ENCODE assay signal across 9 mouse cellular contexts in genomic region chr8:112570541-112570940, GRCm38 (mm10). TPM values are rescaled to one million over a fixed set of nuclear protein-coding genes. Genes with fewer than 3 reads are reported as not detected.
DNase-seq lines count a peak whose midpoint lies in the region; ATAC-seq and TF ChIP-seq lines count a peak whose summit lies in the region.
"Had no signal": no experiment of that assay in that cellular context is flagged by ENCODE, and none has a peak within 500 bp of the region (broad histone marks: within the 10 kb centered on the region; RNA-seq: fewer than 3 reads in every experiment).

No protein-coding gene starts in this region.

- no peak overlapping the region for H3K27ac ChIP-seq in stomach, embryonic 14.5 days (ENCODE audit: low read length)
- H3K27ac ChIP-seq in stomach, postnatal 0 days (replicated peaks), result no peak overlapping the region
- H3K27ac ChIP-seq in forebrain, embryonic 14.5 days (ENCODE audit: low read depth, low read length), result peak overlapping the region; percentile 27; the same call in 1 of the 2 replicates
- H3K27ac ChIP-seq in midbrain, embryonic 13.5 days, result peak overlapping the region; percentile 44; the same call in 1 of the 2 replicates
- H3K27ac ChIP-seq: liver, embryonic 13.5 days had no signal

- no peaks in the 10 kb centered on the region for H3K36me3 ChIP-seq in stomach, embryonic 14.5 days (ENCODE audit: control insufficient read depth, insufficient read depth, low read length)
- H3K36me3 ChIP-seq in stomach, postnatal 0 days (ENCODE audit: control insufficient read depth, insufficient read depth, low read length), result no peaks in the 10 kb centered on the region
- no peaks in the 10 kb centered on the region for H3K36me3 ChIP-seq in forebrain, embryonic 14.5 days (ENCODE audit: control insufficient read depth, insufficient read depth, low read length)
- H3K36me3 ChIP-seq in midbrain, embryonic 13.5 days, result no peaks in the 10 kb centered on the region
- H3K36me3 ChIP-seq: liver, embryonic 13.5 days had no signal

- no peak for TF ChIP-seq EP300 in stomach, postnatal 0 days (optimal IDR thresholded peaks at IDR 0.05)

- H3K27me3 ChIP-seq in stomach, embryonic 14.5 days (ENCODE audit: control insufficient read depth, insufficient read depth, low read length), result 0 out of 2 replicates have a peak, but pooled peaks cover 5% of the 10 kb centered on the region
- peaks cover 2% of the 10 kb centered on the region; the same call in 1 of the 2 replicates for H3K27me3 ChIP-seq in stomach, postnatal 0 days (ENCODE audit: control insufficient read depth, insufficient read depth, low read length)
- H3K27me3 ChIP-seq in forebrain, embryonic 14.5 days (replicated peaks; ENCODE audit: control insufficient read depth, insufficient read depth, low read length), result no peaks in the 10 kb centered on the region
- H3K27me3 ChIP-seq in midbrain, embryonic 13.5 days, result no peaks in the 10 kb centered on the region; the same call in 1 of the 2 replicates

- H3K4me3 ChIP-seq in stomach, embryonic 14.5 days (ENCODE audit: low read depth, low read length), result no peak overlapping the region; the same call in 1 of the 2 replicates
- H3K4me3 ChIP-seq in stomach, postnatal 0 days (ENCODE audit: low read depth, low read length), result no peak overlapping the region
- peak overlapping the region; percentile 52 for H3K4me3 ChIP-seq in forebrain, embryonic 14.5 days (ENCODE audit: low read depth, low read length)
- H3K4me3 ChIP-seq in midbrain, embryonic 13.5 days (replicated peaks), result peak overlapping the region; percentile 54
- H3K4me3 ChIP-seq: liver, embryonic 13.5 days had no signal

- no peaks in the 10 kb centered on the region for H3K9me3 ChIP-seq in stomach, embryonic 14.5 days (ENCODE audit: control insufficient read depth, low read depth, low read length)
- no peaks in the 10 kb centered on the region for H3K9me3 ChIP-seq in stomach, postnatal 0 days (ENCODE audit: control insufficient read depth, low read length)
- no peaks in the 10 kb centered on the region for H3K9me3 ChIP-seq in forebrain, embryonic 14.5 days (replicated peaks; ENCODE audit: control insufficient read depth, low read length)
- no peaks in the 10 kb centered on the region for H3K9me3 ChIP-seq in midbrain, embryonic 13.5 days
- H3K9me3 ChIP-seq: liver, embryonic 13.5 days had no signal

- WGBS in stomach, embryonic 14.5 days, result 5% methylated on average over 6 of the region's 6 CpGs
- WGBS in stomach, postnatal 0 days, result 8% methylated on average over 6 of the region's 6 CpGs
- WGBS in forebrain, embryonic 14.5 days, result 4% methylated on average over 6 of the region's 6 CpGs
- 8% methylated on average over 6 of the region's 6 CpGs for WGBS in midbrain, embryonic 13.5 days

- ATAC-seq in stomach, embryonic 14.5 days (ENCODE audit: insufficient number of reproducible peaks, insufficient read depth, low FRiP score, low read depth), result no peak
- no peak for ATAC-seq in stomach, postnatal 0 days (ENCODE audit: low FRiP score, low TSS enrichment)
- ATAC-seq in forebrain, embryonic 14.5 days, result 0 out of 2 replicates have a peak, but pooled peaks have one; percentile 33
- ATAC-seq in midbrain, embryonic 13.5 days, result peak; percentile 53; the same call in 1 of the 2 replicates

- intact Hi-C loops in heart, postnatal 14 days (cut with DNase I), result no loop called here

- H3K4me2 ChIP-seq in stomach, embryonic 14.5 days (replicated peaks; ENCODE audit: low read depth, low read length), result peak overlapping the region; percentile 39; the same call in 1 of the 2 replicates
- no peak overlapping the region for H3K4me2 ChIP-seq in stomach, postnatal 0 days (replicated peaks; ENCODE audit: low read depth)
- peak overlapping the region; percentile 63 for H3K4me2 ChIP-seq in forebrain, embryonic 14.5 days (ENCODE audit: low read length)
- H3K4me2 ChIP-seq in midbrain, embryonic 13.5 days (replicated peaks), result peak overlapping the region; percentile 66
- H3K4me2 ChIP-seq: liver, embryonic 13.5 days had no signal

- no peak overlapping the region for H3K9ac ChIP-seq in stomach, embryonic 14.5 days (replicated peaks; ENCODE audit: low read depth, low read length)
- H3K9ac ChIP-seq in stomach, postnatal 0 days (ENCODE audit: low read length), result no peak overlapping the region
- H3K9ac ChIP-seq in forebrain, embryonic 14.5 days (ENCODE audit: low read length), result peak overlapping the region; percentile 68
- peak overlapping the region; percentile 50 for H3K9ac ChIP-seq in midbrain, embryonic 13.5 days (replicated peaks)
- H3K9ac ChIP-seq: liver, embryonic 13.5 days had no signal

- H3K4me1 ChIP-seq in stomach, embryonic 14.5 days (ENCODE audit: control insufficient read depth, insufficient read depth, low read length), result no peaks in the 10 kb centered on the region
- no peaks in the 10 kb centered on the region for H3K4me1 ChIP-seq in stomach, postnatal 0 days (replicated peaks; ENCODE audit: control insufficient read depth, insufficient read depth)
- peaks cover 5% of the 10 kb centered on the region for H3K4me1 ChIP-seq in forebrain, embryonic 14.5 days (ENCODE audit: control insufficient read depth, insufficient read depth, low read length)
- peaks cover 17% of the 10 kb centered on the region for H3K4me1 ChIP-seq in midbrain, embryonic 13.5 days (replicated peaks)
- H3K4me1 ChIP-seq: liver, embryonic 13.5 days had no signal

- DNase-seq in stomach, postnatal 0 days (ENCODE audit: low spot score), result no peak
- peak; percentile 41 for DNase-seq in forebrain, embryonic 14.5 days (ENCODE audit: low spot score)
- DNase-seq in heart, postnatal 14 days, result no peak
- DNase-seq in lung, postnatal 10 days, result no peak
- no peak for DNase-seq in c-Kit-positive CD71-positive TER-119-positive erythroid progenitor cells, embryonic 14.5 days (ENCODE audit: low spot score)
- DNase-seq: kidney, adult 9 months; liver, embryonic 13.5 days had no signal

- no peak for TF ChIP-seq CTCF in stomach, postnatal 0 days (IDR thresholded peaks at IDR 0.05; ENCODE audit: low read depth)

RNA-seq across cellular contexts. Expression of gene Cntnap4, which starts 0.7 kb away (rescaled TPM):
- 1.1 and 1.8 TPM in 2 replicates for polyA plus RNA-seq in stomach, embryonic 14.5 days (2014; fragmentation: Nextera tagmentation; extraction: Ambion mirVana)
- polyA plus RNA-seq in stomach, postnatal 0 days (2015; fragmentation: Nextera tagmentation; extraction: Ambion mirVana), result 0.21 and 0.23 TPM in 2 replicates
- polyA plus RNA-seq in forebrain, embryonic 14.5 days (2014; fragmentation: Nextera tagmentation; extraction: Ambion mirVana), result 9.8 and 13.9 TPM in 2 replicates
- polyA plus RNA-seq in midbrain, embryonic 13.5 days (2015; fragmentation: Nextera tagmentation; extraction: Ambion mirVana), result 10.4 and 11.2 TPM in 2 replicates
- not detected for total RNA-seq in heart, postnatal 14 days (2021)
- polyA plus RNA-seq: liver, embryonic 13.5 days had no signal

Comparison
In these comparisons a context has a peak if more than half of its experiments do, and no peak if none do; other contexts are left out.
1. ATAC-seq: peak in forebrain, embryonic 14.5 days (single experiment) and midbrain, embryonic 13.5 days (single experiment); none in stomach, embryonic 14.5 days (single experiment) and stomach, postnatal 0 days (single experiment).
2. H3K27ac ChIP-seq: peak in forebrain, embryonic 14.5 days (single experiment) and midbrain, embryonic 13.5 days (single experiment); none in stomach, embryonic 14.5 days (single experiment) and stomach, postnatal 0 days (single experiment).
3. H3K4me3 ChIP-seq: peak in forebrain, embryonic 14.5 days (single experiment) and midbrain, embryonic 13.5 days (single experiment); none in stomach, embryonic 14.5 days (single experiment) and stomach, postnatal 0 days (single experiment).
4. H3K9ac ChIP-seq: peak in forebrain, embryonic 14.5 days (single experiment) and midbrain, embryonic 13.5 days (single experiment); none in stomach, embryonic 14.5 days (single experiment) and stomach, postnatal 0 days (single experiment).